Comparison of ENCODE assay signal across 8 mouse cellular contexts in genomic region chr13:104816635-104817571, GRCm38 (mm10). TPM values are rescaled to one million over a fixed set of nuclear protein-coding genes. Genes with fewer than 3 reads are reported as not detected.
A peak's percentile ranks its signal among the peaks of the same experiment; 100 is the strongest.
DNase-seq lines count a peak whose midpoint lies in the region; ATAC-seq and TF ChIP-seq lines count a peak whose summit lies in the region.

Gene Cwc27, minus strand, starts transcription at chr13:104817142.

- H3K4me2 ChIP-seq in lung, postnatal 0 days (replicated peaks; ENCODE audit: low read depth, low read length) = peak within 1 kb of the TSS; percentile 72

- peak within 1 kb of the TSS; percentile 95 for H3K9ac ChIP-seq in lung, postnatal 0 days (replicated peaks; ENCODE audit: low read depth)

- DNase-seq in MEL-GATA-1-ER (ENCODE audit: extremely low read depth, low read depth) = peak; percentile 73
- peak; percentile 83 for DNase-seq in cerebellum, adult 8-10 months
- peak; percentile 83 for DNase-seq in hindbrain, embryonic 10.5 days (ENCODE audit: low spot score)
- peak; percentile 72 for DNase-seq in layer of hippocampus, adult 9-11 months
- peak; percentile 86 for DNase-seq in lung, postnatal 0 days (ENCODE audit: low spot score)
- DNase-seq in ovary, postnatal 14 days (ENCODE audit: low spot score) = peak; percentile 77
- peak; percentile 80 for DNase-seq in thymus, postnatal 14 days

- H3K36me3 ChIP-seq in hindbrain, embryonic 10.5 days = 0 out of 2 replicates have a peak, but pooled peaks cover 3% of the 10 kb centered on the region
- no peaks in the 10 kb centered on the region for H3K36me3 ChIP-seq in lung, postnatal 0 days (ENCODE audit: insufficient read depth, low read length)

- H3K4me1 ChIP-seq in hindbrain, embryonic 10.5 days (replicated peaks) = peaks cover 26% of the 10 kb centered on the region
- no peaks in the 10 kb centered on the region; the same call in 1 of the 2 replicates for H3K4me1 ChIP-seq in lung, postnatal 0 days (ENCODE audit: insufficient read depth, low read depth, low read length)

- peak; percentile 99 for ATAC-seq in frontal cortex, adult (ENCODE audit: low TSS enrichment)
- ATAC-seq in lung, postnatal 0 days = peak; percentile 93

- no peaks in the 10 kb centered on the region for H3K27me3 ChIP-seq in hindbrain, embryonic 10.5 days (ENCODE audit: insufficient read depth, poor library complexity, severe bottlenecking)
- no peaks in the 10 kb centered on the region for H3K27me3 ChIP-seq in lung, postnatal 0 days (replicated peaks; ENCODE audit: insufficient read depth, low read length)

- 1% methylated on average over 50 of the region's 50 CpGs for WGBS in hindbrain, embryonic 10.5 days
- under 1% methylated on average over 50 of the region's 50 CpGs for WGBS in lung, postnatal 0 days

- H3K27ac ChIP-seq in hindbrain, embryonic 10.5 days = peak within 1 kb of the TSS; percentile 98
- peak within 1 kb of the TSS; percentile 79 for H3K27ac ChIP-seq in lung, postnatal 0 days (ENCODE audit: low read length)

- H3K4me3 ChIP-seq in hindbrain, embryonic 10.5 days = peak within 1 kb of the TSS; percentile 71
- peak within 1 kb of the TSS; percentile 78 for H3K4me3 ChIP-seq in lung, postnatal 0 days (ENCODE audit: low read depth, low read length)

- no peak for TF ChIP-seq EP300 in lung, postnatal 0 days (IDR thresholded peaks at IDR 0.05)

- no peaks in the 10 kb centered on the region for H3K9me3 ChIP-seq in hindbrain, embryonic 10.5 days
- H3K9me3 ChIP-seq in lung, postnatal 0 days (ENCODE audit: low read length) = no peaks in the 10 kb centered on the region

- no peak for TF ChIP-seq CTCF in lung, postnatal 0 days (IDR thresholded peaks at IDR 0.05)

RNA-seq across cellular contexts. Expression of gene Cwc27, which starts in this region (rescaled TPM):
- polyA plus RNA-seq in hindbrain, embryonic 10.5 days (2016; fragmentation: Nextera tagmentation; extraction: Ambion mirVana) = 27.9 and 29.1 TPM in 2 replicates
- polyA plus RNA-seq in lung, postnatal 0 days (2015; fragmentation: Nextera tagmentation; extraction: Ambion mirVana) = 12.9 and 15.0 TPM in 2 replicates

Comparison
In these comparisons a context has a peak if more than half of its experiments do, and no peak if none do; other contexts are left out.
1. Peak in every context shown above with its lines: DNase-seq, ATAC-seq, H3K4me3 ChIP-seq and H3K27ac ChIP-seq.